In the genomic region with DNA sequence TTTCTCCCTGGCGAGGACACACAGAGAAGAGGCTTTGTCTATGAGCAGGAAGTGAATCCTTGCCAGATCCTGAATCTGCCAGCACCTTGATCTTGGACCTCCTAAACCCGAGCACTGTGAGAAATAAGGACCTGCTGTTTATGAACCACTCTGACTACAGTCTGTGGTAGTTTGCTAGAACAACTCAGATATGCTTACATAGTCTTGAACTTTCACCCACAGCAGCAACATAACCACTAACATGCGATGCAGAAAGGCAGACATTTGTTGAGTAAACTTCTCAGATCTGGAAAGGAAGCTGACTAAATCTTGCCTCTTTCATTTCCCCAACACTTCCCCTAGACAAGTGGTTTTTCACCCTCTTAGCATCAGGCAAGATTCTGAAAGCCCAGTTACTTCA, we compare ENCODE assay signal across 18 mouse cellular contexts. TPM values are rescaled to one million over a fixed set of nuclear protein-coding genes. Genes with fewer than 3 reads are reported as not detected.
A peak's percentile ranks its signal among the peaks of the same experiment; 100 is the strongest.
DNase-seq lines count a peak whose midpoint lies in the region; ATAC-seq and TF ChIP-seq lines count a peak whose summit lies in the region.
"Had no signal": no experiment of that assay in that cellular context is flagged by ENCODE, and none has a peak within 500 bp of the region (broad histone marks: within the 10 kb centered on the region; RNA-seq: fewer than 3 reads in every experiment).

No protein-coding gene starts in this region.

- TF ChIP-seq CTCF in intestine, postnatal 0 days (IDR thresholded peaks at IDR 0.05; ENCODE audit: low read depth): no peak

- peak; percentile 67 for DNase-seq in CD4-positive, CD25-positive, alpha-beta regulatory T cell, adult 2 months (ENCODE audit: low read depth, low spot score)
- peak; percentile 66 for DNase-seq in induced T-regulatory cell, adult 2 months (ENCODE audit: low read depth)
- DNase-seq in naive thymus-derived CD4-positive, alpha-beta T cell, adult 2 months (ENCODE audit: low read depth): peak; percentile 70
- DNase-seq in cerebellum, adult 11 months: no peak
- no peak for DNase-seq in embryo, embryonic 9.5 days (ENCODE audit: extremely low spot score)
- DNase-seq in layer of hippocampus, postnatal 25 days (ENCODE audit: extremely low spot score in 1 of 2, low spot score in 1 of 2): no peak
- DNase-seq: heart, postnatal 10 days; kidney, adult 18-20 months; thymus, postnatal 14 days had no signal

- H3K36me3 ChIP-seq in intestine, postnatal 0 days (ENCODE audit: control insufficient read depth, insufficient read depth): peaks cover 26% of the 10 kb centered on the region
- peaks cover 11% of the 10 kb centered on the region for H3K36me3 ChIP-seq in intestine, embryonic 16.5 days (ENCODE audit: control insufficient read depth, insufficient read depth, low read length)

- WGBS in intestine, postnatal 0 days: 45% methylated on average over 3 of the region's 3 CpGs
- WGBS in intestine, embryonic 16.5 days: 56% methylated on average over 3 of the region's 3 CpGs

- no peak overlapping the region for H3K4me2 ChIP-seq in intestine, postnatal 0 days (replicated peaks; ENCODE audit: low read depth)
- H3K4me2 ChIP-seq in intestine, embryonic 16.5 days (ENCODE audit: low read depth, low read length): no peak overlapping the region

- H3K4me3 ChIP-seq in intestine, postnatal 0 days (ENCODE audit: low read depth, low read length): no peak overlapping the region
- no peak overlapping the region for H3K4me3 ChIP-seq in intestine, embryonic 16.5 days (ENCODE audit: low read length)

- no peaks in the 10 kb centered on the region for H3K27me3 ChIP-seq in intestine, postnatal 0 days (replicated peaks; ENCODE audit: control insufficient read depth, insufficient read depth, low read length)
- no peaks in the 10 kb centered on the region for H3K27me3 ChIP-seq in intestine, embryonic 16.5 days (replicated peaks; ENCODE audit: control insufficient read depth, insufficient read depth, low read length)

- H3K9me3 ChIP-seq in intestine, postnatal 0 days (ENCODE audit: control insufficient read depth): no peaks in the 10 kb centered on the region
- H3K9me3 ChIP-seq in intestine, embryonic 16.5 days (ENCODE audit: control insufficient read depth, low read length): no peaks in the 10 kb centered on the region

- 0 out of 2 replicates have a peak, but pooled peaks cover 3% of the 10 kb centered on the region for H3K4me1 ChIP-seq in intestine, postnatal 0 days (replicated peaks; ENCODE audit: control insufficient read depth, insufficient read depth, low read length)
- peaks cover 23% of the 10 kb centered on the region for H3K4me1 ChIP-seq in intestine, embryonic 16.5 days (ENCODE audit: control insufficient read depth, insufficient read depth, low read length)

- H3K9ac ChIP-seq in intestine, postnatal 0 days (ENCODE audit: low read depth, low read length): no peak overlapping the region
- H3K9ac ChIP-seq in intestine, embryonic 16.5 days (ENCODE audit: low read depth, low read length): no peak overlapping the region

- ATAC-seq in intestine, postnatal 0 days: peak; percentile 13; the same call in 1 of the 2 replicates
- no peak for ATAC-seq in intestine, embryonic 16.5 days

- H3K27ac ChIP-seq in intestine, postnatal 0 days (ENCODE audit: low read depth, low read length): peak overlapping the region; percentile 21; the same call in 1 of the 2 replicates
- H3K27ac ChIP-seq in intestine, embryonic 16.5 days (ENCODE audit: low read length): no peak overlapping the region

RNA-seq across cellular contexts. Expression of a gene that starts 11.3 kb away (rescaled TPM):
- polyA plus RNA-seq in intestine, postnatal 0 days (2015; fragmentation: Nextera tagmentation; extraction: Ambion mirVana): 2.2 and 2.7 TPM in 2 replicates
- 0.97 and 1.0 TPM in 2 replicates for polyA plus RNA-seq in intestine, embryonic 16.5 days (2015; fragmentation: Nextera tagmentation; extraction: Ambion mirVana)
- total RNA-seq in layer of hippocampus, postnatal 25 days (2021): 1 to 10 TPM; 8.1 to 9.5 TPM

RNA-seq across cellular contexts. Expression of a gene that starts 29.4 kb away (rescaled TPM):
- polyA plus RNA-seq in intestine, postnatal 0 days (2015; fragmentation: Nextera tagmentation; extraction: Ambion mirVana): 4.9 and 5.5 TPM in 2 replicates
- polyA plus RNA-seq in intestine, embryonic 16.5 days (2015; fragmentation: Nextera tagmentation; extraction: Ambion mirVana): 9.9 and 11.1 TPM in 2 replicates
- 10 to 100 TPM; 32.8 to 34.8 TPM for total RNA-seq in layer of hippocampus, postnatal 25 days (2021)
- total RNA-seq: megakaryocyte-erythroid progenitor cell, adult 5-6 weeks had no signal

RNA-seq across cellular contexts. Expression of a gene that starts 44.2 kb away (rescaled TPM):
- not detected in 2 replicates for polyA plus RNA-seq in intestine, postnatal 0 days (2015; fragmentation: Nextera tagmentation; extraction: Ambion mirVana)
- polyA plus RNA-seq in intestine, embryonic 16.5 days (2015; fragmentation: Nextera tagmentation; extraction: Ambion mirVana): not detected in 2 replicates
- not detected for total RNA-seq in layer of hippocampus, postnatal 25 days (2021)
- total RNA-seq: common myeloid progenitor, adult 5-6 weeks; gastrocnemius, postnatal 4 days; heart, postnatal 10 days; layer of hippocampus, postnatal 14 days; megakaryocyte-erythroid progenitor cell, adult 5-6 weeks had no signal
- polyA plus RNA-seq: brain, embryonic 14.5 days; limb, embryonic 14.5 days; neural tube, embryonic 11.5 days had no signal

RNA-seq across cellular contexts. Expression of a gene that starts 54.6 kb away (rescaled TPM):
- polyA plus RNA-seq in intestine, postnatal 0 days (2015; fragmentation: Nextera tagmentation; extraction: Ambion mirVana): not detected in 2 replicates
- not detected in 2 replicates for polyA plus RNA-seq in intestine, embryonic 16.5 days (2015; fragmentation: Nextera tagmentation; extraction: Ambion mirVana)
- total RNA-seq in layer of hippocampus, postnatal 25 days (2021): not detected
- total RNA-seq: common myeloid progenitor, adult 5-6 weeks; gastrocnemius, postnatal 4 days; heart, postnatal 10 days; layer of hippocampus, postnatal 14 days; megakaryocyte-erythroid progenitor cell, adult 5-6 weeks had no signal
- polyA plus RNA-seq: brain, embryonic 14.5 days; limb, embryonic 14.5 days; neural tube, embryonic 11.5 days had no signal

Comparison
In these comparisons a context has a peak if more than half of its experiments do, and no peak if none do; other contexts are left out.
1. DNase-seq: peak in CD4-positive, CD25-positive, alpha-beta regulatory T cell, adult 2 months (single experiment), induced T-regulatory cell, adult 2 months (single experiment) and naive thymus-derived CD4-positive, alpha-beta T cell, adult 2 months (single experiment); none in cerebellum, adult 11 months (single experiment), embryo, embryonic 9.5 days (single experiment) and layer of hippocampus, postnatal 25 days (0 of 2).